Mouse (Mus musculus): Measurements from ENCODE around the gene Cyp2j7.
"Not testable (repeated sequence)": the region's sequence is repeated elsewhere in the genome, so short reads cannot be mapped to it uniquely, and the experiment has no call there.

Gene Cyp2j7

DNA sequence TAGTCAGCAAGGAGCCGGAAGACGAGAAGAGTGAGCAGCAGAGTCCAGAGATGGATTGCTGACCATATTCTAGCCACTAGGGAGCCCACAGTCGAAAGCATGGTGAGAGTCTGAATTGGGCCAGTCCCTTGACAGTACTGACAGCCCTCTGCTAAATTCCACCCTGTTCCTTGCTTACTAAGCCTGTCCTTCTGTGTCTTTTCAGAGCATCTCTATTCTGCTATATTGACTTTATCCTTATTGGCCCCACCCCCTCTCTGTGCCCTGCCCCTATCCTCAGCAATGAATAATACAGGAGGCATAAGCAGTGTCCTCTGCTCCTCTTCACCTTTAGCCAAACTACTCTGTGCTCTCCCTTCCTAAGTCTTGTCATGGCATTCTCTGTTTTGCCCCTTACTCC is at the start of gene Cyp2j7:
Gene Cyp2j7 (minus strand): TSS at position 101 of the 400 bp plus-strand sequence.
- no peak for DNase-seq (ENCODE audit: extremely low read depth, insufficient read length, low spot score)

DNA sequence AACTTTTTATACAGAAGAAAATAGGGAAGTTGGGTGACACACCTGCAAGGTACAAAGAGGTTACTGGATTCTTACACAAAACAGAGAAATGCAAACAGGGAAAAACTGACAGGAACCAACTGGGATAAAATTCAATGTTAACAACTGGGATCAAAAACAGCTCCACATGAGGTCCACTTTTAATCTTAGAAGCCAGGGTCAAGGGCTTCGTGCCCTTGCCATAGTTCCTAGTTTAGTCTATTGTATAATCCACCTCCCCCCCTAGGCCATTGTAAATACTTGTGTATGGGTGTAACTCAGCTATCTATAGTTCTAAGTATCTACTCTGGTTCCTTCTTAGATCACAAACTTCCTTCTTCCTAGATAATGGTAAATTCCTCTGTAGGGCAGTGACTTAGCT is 40.4 kb upstream of the Cyp2j7 start:
- not testable (repeated sequence) for DNase-seq (ENCODE audit: extremely low read depth, insufficient read length, low spot score)

DNA sequence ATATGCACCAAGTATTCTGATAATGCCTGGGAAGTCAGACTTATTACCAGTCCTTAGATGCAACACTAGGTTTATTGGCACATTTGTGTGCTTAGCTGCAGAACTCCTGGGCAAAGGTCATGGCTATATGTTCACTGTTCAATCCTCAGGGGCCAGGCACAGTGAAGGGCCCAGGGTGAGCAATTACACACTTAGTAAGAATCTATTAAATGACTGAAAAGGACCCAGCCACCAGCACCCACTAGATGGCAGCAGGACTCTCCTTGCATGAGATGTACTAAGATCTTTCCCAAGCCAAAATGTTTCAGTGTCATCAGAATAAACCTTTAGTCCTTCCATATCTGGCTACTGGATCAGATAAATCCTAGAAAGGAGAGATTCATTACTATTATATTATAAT is 37.4 kb upstream of the Cyp2j7 start:
- DNase-seq (ENCODE audit: extremely low read depth, insufficient read length, low spot score), result no peak

DNA sequence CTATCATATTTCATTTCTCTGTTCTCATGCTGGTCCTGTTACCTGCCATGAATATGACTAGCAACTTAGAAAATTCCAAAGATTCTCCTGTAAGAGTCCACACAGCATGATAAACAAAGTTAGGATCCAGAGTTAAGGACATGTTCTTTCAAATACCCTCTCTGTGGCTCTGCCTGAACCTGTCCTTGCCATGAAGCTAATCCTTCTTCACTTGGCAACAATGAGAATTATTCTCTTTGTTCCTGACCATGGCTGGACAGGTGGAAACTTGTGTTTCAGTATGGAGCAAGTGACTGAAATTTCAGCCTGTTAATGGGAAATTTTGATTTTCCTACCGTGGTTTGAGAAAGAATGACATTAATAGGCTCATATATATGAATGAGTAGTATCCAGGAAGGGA is 39.8 kb downstream of the Cyp2j7 start:
- DNase-seq (ENCODE audit: extremely low read depth, insufficient read length, low spot score), result no peak

DNA sequence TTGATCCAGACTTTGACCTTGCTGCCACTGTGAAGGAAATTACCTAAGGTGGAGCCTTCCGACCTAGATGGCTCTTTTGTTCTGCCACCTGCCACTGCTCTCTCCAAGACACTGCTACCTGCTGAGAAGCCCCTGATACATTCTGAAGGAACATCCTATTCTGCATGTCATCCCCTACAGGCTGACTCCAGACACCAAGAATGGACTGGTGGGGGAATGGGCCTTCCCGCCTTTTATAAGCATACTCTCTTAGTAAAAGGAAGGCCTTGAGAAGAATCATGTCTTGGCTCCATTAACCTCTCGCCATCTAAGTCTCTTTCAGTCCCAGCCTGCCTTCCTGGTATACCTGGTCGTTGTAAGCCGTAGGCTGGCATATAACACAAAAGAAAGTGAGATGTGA is 47.1 kb downstream of the Cyp2j7 start:
- not testable (repeated sequence) for DNase-seq (ENCODE audit: extremely low read depth, insufficient read length, low spot score)

DNA sequence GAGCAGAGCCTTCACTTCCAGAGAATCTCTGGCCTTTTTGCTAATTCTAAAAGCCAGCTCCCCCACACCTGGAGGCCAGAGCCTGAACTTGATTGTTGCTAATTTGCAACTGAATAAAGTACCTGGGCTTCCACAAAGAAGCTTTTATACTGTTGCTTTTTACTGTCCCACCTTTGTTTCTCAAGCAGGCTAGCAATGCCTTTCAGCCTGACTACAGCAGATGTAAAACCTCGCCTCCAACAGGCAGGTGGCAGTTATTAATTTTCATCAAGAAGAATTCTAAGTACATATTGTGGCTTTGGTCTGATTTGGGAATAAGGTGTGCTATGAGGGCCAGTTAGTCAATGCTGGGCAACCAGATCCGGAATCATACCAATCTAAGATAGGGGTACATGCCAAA is 47.8 kb downstream of the Cyp2j7 start:
- not testable (repeated sequence) for DNase-seq (ENCODE audit: extremely low read depth, insufficient read length, low spot score)

DNA sequence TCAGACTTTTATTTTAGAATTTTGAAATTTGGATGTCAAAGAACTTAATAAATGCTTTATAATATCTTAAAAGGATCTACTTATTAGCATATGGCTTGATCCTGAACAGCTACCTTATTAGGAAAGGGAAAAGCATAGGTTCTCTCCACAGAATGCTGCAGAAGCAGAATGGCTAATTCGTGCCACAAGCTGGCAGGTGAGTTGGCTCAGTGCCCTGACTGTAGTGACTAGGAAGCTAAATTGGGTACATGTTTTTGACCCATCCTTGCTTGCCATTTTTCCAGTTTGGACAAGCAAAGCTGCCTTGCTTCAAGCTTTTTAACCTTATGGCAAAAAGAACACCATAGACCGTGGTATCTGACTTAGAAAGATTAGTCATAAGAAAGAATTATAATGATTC is 48.3 kb downstream of the Cyp2j7 start:
- DNase-seq (ENCODE audit: extremely low read depth, insufficient read length, low spot score), result not testable (repeated sequence)

DNA sequence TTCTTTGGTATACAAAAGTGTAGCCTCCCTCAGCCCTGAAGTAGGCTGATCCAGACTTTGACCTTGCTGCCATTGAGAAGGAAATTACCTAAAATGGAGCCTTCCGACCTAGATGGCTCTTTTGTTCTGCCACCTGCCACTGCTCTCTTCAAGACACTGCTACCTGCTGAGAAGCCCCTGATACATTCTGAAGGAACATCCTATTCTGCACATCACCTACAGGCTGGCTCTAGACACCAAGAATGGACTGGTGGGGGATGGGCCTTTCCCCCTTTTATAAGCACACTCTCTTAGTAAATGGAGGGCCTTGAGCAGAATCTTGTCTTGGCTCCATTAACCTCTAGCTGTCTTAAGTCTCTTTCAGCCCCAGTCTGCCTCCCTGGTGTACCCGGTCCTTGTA is 51.7 kb downstream of the Cyp2j7 start:
- not testable (repeated sequence) for DNase-seq (ENCODE audit: extremely low read depth, insufficient read length, low spot score)

DNA sequence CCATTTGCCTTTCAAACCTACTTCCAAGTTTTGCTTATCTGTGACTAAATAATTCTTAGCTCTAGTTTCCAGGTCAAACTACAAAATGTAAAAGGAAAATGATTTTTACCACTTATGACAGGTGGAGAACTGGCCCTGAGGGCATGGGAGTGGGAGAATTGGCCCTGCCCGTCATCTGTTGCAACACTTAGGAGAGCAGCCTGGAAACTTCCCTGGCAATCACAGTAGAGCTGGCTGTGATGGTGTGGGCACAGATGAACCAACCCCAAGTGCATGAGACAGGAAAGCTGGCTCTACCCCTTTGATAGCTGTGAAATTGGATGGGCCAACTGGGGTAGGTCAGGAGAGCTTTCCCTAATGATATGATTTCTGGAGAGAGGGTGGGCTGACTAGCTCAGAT is 73.6 kb downstream of the Cyp2j7 start:
- DNase-seq (ENCODE audit: extremely low read depth, insufficient read length, low spot score), result no peak

DNA sequence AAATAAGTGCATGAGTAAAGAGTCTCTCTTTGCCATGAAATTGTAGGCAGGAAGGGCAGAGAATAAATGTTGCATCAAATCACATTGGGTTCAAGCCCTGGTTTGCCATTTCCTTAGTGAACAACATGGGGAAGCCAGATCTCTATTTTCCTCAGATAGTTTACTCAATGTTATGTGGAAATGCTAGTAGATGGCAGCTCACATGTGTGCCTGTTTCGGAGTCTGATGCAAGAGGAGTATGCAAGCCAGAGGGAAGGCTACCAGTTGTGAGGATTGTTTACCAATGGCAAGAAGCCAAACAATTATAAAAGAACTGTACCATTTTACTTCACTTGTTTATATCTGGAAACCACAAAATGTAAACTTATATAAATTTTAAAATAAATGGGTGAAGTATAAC is 74.9 kb downstream of the Cyp2j7 start:
- DNase-seq (ENCODE audit: extremely low read depth, insufficient read length, low spot score), result no peak
